Mouse (Mus musculus): Measurements from ENCODE around the gene Cyb561. TPM values are rescaled to one million over a fixed set of nuclear protein-coding genes. Genes with fewer than 3 reads are reported as not detected.
A peak's percentile ranks its signal among the peaks of the same experiment; 100 is the strongest.

Gene Cyb561
- total RNA-seq, 2 experiments from 2014 or later = 5.8 to 6.6 TPM

DNA sequence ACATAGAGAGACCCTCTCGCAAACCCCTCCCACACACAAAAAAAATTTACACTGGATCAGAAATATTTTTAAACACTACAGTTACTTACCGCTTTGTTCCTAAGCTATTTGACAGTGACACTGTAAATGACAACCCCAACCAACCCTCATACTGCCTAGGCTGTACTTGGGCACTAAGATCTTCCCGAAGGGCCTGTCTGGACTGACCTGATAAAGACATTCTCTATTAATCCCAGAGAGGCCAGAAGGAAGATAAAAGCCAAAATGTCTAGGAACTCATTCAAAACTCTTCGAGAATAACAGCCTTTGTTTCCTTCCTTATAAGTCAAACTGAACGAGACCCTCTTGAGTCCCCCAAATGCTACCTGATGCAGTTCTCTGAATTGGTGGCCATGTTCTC is 31.9 kb downstream of the Cyb561 start:
- no peak for DNase-seq

DNA sequence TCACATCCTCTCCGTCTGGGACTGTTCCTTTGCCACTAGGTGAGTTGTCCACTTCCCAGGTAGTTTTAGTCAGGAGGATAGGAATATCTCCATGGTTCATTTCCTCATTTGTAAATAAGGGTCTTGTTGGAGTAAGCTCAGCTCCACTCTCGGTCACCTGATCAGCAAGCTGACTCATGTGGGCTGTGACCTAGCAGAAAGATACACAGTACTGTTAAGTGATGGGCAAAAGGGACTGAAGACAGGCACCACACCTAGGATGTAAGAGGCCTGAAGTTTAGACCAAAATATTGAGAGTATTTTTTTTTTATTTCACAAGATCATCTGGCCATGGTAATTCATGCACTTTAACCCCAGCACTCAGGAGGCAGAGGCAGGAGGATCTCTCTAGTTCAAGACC is 32.3 kb downstream of the Cyb561 start:
- no peak for DNase-seq

DNA sequence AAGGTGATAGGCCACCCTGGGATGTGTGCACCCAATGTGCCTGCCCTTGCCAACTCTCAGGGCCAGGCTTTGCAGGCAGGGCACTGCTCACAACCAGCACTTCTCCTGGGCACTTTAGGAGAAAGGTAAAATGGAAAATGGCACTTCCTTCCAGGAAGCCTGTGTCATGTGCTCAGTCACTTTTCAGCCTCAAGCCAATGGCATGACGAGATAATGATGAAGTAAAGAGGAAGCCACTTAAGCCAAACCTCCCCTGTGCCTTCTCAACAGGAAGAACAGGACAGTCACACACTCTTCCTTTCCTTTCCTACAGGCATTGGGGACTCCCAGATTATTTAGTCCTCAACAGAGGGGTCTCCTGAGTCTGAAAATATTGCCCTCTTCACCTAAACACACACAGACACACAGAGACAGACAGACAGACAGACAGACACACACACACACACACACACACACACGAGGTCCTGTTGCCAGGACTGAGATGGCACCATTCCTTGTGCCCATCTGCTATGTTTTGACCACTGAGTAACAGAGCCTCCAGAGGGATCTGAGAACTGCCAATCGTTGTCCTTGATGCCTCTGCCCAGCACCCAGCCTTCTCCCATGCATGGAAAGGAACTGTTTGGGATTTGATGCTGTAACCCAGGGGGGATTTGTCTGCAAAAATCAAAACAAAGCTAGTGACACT is 32.9 kb downstream of the Cyb561 start:
- no peak for DNase-seq

DNA sequence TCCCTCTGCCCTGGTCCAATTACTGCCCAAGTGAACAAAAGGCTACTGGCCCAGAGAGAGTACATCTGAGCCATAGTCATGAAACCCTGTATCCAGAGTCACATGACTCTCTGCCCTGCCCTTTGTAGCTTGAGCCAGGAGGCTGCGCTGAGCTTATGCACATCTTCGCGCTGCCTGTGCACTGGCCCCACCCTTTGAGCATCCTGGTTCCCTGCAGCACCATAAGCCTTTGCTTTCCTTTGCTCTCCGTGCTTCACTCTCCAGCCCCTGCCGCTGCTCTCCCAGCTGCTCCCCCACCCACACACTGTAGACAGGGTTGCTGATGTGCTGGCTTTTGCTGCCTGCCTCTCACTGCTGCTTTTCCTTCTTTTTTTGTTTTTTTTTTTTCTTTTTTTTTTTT is 39.6 kb downstream of the Cyb561 start:
- DNase-seq = no peak

DNA sequence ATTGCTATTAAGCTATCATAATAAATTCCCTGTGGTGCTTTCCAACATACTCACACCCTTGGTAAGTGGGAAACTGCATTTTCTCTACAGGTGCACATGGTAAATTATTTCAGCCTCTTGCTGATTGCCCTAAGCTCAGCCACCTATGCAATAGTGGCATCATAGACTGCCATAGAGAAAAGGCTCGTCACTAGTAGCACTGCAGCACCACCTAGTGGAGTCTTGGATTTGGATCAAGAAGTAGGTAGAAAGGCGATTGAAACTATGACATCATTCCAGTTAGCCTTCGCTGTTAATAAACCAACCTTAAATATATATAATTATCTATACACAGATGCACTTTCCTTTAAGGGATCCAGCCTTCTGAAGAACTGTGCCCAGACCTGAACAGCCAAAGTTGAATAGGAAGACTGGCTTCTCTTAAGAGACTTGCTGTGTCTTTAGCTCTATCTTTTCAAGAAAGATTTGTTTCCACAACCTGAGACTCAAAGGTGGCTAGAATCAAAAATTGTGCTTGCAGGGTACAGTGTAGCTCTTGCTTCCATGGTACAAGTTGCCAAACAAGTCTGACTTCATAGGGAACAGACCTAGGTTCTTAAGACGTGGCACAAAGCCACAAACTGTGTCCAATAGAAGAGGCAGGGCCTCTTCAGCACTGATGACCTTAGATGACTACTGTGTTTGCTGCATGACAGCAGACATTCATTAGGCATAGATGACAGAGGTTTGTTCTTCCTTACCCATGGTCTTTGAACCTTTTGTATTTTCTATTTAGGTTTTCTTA is 41.4 kb downstream of the Cyb561 start:
- peak; percentile 52 for DNase-seq

DNA sequence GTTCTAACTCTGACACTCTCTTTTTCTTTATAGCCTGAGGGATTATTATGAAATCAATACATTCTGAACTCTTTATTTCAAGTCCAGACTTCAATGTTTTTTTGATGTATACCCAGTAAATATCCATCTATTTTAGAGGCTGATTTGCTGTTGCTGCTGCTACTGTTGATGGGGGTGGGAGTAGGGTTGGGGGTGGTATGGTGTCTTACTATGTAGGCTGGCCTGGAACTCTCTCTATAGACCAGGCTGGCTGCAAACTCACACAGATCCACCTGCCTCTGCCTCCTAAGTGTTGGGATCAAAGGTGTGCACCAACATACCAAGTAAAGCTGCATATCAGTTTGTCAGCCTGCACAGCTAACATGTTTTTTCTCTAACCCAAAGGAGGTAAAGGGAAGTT is 42.0 kb downstream of the Cyb561 start:
- no peak for DNase-seq

DNA sequence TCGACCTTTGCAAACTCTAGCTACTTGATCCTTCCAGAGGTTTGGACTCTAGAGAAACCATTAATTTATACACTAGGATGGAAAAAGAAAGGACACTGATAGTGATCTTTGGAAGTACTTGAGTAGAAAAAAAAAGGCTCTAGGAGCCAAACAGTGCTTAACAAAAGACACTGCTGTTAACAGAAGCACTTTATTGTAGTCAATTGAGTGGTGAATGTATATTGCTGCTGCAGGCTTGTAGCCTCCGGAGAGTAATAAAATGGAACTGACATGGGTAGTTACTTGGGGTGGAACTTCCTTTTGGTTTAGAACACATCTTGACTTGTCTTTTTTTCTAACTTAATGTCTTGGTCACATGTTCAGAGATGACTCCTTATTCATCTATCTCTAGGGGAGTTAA is 43.5 kb downstream of the Cyb561 start:
- DNase-seq = no peak

DNA sequence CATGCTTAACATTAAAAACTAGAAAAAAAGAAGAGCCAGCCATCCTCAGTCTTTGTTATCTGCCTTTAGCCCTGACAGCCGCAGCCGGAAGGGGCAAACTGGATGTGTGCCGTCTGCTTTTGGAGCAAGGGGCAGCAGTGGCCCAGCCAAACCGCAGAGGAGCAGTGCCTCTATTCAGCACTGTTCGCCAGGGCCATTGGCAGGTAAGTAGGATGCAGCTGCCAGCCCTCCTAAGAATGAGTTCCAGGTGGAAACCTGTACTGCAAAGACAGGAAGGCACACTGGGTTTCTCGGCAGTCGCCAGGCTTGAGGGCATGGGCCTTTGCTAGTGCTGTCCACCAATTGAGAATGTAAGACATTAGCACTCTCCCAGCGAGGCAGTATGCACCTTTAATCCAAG is 44.2 kb downstream of the Cyb561 start:
- no peak for DNase-seq

DNA sequence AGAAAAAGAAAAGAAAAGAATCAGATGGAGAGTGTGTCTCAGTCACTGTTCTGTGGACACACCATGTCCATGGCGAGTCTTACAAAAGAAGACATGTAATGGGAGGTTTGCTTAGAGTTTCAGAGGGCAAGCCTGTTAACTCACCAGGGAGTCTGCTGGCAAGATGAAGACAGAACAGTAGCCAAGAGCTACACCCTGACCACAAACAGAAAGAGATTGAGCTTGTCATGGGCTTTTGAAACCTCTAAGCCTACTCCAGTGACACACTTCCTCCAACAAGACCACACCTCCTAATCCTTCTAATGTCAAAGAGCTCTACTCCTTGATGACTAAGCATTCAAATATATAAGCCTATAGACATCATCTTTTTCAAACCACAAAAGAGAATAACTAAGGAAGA is 45.8 kb downstream of the Cyb561 start:
- DNase-seq = no peak

DNA sequence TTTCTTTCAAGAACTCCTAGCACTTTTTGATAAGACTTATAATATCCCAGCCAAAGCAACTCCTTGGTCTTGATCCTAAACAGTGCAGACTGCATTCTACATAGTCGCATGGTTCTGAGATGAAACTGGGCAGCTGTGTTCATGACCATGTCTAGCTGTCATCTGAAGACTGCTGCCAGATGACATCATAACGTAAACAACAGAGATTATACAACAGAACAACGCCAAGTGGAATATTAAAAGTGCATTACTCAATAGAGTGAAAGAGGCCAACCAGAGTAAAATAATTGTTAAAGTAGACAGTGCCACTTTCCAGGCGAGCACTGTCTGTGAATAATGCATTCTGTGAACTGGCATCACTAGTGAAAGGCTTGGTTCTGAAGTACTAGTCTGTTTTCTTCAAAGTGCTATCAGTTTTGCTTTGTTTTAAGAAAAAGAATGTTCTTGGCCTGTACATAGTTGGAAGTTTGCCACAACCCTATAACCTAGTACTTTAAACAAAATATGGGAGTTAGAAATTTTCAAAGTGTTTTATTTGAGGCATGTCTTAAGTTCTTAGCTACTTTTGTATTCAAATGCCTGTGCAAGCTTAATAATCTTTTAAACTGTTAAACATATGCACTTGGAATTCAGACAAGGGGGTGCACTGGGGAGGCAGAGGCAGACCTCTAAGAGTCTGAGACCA is 47.5 kb downstream of the Cyb561 start:
- no peak for DNase-seq

DNA sequence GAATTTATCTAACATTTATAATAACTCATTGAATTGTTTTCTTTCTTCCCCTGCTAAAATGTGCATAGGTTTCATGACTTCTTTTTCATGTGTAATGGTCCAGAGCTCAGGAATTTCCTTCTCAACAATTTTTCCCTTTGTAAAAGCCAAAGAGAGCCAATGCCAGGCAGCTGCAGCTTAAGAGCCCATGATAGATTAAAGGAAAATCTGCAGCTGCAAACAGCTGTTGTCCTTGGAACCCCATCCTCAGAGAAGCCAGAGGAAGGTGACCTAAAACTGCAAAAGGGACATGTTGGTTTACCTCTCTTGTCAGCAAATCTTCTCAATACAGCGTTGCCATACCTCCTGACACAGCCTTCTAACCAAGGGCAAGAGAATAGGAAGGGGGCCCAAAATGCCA is 50.2 kb downstream of the Cyb561 start:
- no peak for DNase-seq

DNA sequence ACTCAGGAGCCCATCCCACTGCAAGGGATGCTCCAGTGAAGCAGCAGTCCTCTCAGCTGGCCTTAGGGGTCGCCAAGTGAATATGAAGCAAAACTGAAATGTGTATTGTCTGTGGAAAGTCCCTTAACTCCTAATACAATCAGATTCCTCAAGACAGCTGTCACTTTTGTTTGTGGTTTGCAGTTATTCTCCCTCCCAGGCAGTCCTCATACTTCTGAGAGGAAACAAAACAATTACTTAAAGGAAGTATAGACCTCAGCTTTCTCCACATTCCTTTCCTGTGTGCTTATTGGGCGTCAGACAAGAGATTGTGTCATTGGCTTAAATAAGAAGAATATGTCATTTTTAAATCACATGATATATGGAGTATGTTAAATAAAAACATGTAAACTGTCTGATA is 51.6 kb downstream of the Cyb561 start:
- DNase-seq = no peak

DNA sequence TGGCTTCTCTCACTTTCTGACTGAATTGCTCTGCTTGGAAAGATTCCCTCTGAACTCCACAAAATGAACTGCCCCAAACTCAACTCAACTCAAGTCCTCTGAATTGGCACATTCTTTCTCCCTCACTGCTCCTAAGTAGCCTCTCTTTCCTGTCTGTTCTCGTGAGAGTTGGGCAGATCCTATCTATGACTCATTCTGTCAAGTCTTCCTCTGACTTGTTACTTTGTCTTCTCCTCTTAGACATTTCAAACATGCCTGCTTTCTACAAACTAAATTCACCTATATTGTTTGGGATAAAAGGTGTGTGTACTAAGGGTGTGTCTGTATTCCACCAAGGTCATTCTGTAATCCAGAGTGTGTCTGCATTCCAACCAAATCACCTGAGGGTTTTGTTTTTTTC is 54.0 kb downstream of the Cyb561 start:
- DNase-seq = no peak

DNA sequence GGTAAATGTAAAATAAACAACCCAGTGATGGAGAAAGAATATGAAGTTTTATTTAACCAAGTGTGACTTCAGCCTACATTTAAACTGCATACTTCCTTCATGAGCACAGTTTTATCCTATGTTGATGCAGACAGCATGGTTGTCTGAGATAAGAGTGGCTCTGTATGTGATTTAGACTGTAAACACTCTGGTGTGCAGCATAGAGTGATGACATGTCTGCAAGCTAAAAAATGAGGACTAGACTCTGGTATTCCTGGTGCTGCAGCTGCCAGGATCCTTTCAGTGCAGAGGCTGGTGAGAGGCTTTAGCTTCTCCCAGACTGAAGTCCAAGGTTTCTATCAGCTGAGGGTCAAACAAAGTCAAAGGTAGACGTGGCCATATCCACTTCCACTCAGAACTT is 65.9 kb downstream of the Cyb561 start:
- no peak for DNase-seq

DNA sequence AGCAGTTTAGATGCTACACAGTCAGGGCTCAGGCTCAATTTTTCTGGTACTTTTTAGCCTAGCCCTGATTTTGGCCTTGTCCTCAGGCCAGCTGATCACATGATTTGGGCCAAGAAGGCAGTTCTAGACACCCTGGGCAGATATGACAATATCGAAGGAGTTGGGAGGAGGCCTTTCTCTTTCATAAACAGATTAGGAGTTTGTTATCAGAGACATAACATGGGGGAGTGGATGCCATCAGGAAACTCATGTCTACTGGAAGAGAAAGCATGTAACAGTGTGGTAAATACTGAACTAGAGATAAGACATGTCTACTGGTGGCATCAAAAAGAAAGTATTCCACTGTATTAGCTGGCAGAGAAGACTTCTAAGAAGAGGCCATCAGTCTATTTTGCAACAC is 67.6 kb downstream of the Cyb561 start:
- DNase-seq = no peak

Other genes starting within 250 kb of the Cyb561 start
- 10 to 100 TPM; 40.0 to 40.5 TPM for gene Ace, start 14.6 kb upstream of the Cyb561 start, total RNA-seq (2021)
- not detected for gene Ace3, start 41.3 kb upstream of the Cyb561 start, total RNA-seq (2021)
- gene Kcnh6, start 54.8 kb upstream of the Cyb561 start, total RNA-seq (2021) = not detected
- 10 to 100 TPM; 39.2 to 40.9 TPM for gene Dcaf7, start 83.5 kb upstream of the Cyb561 start, total RNA-seq (2021)
- 10 to 100 TPM; 25.3 to 31.4 TPM for gene Taco1, start 112.7 kb upstream of the Cyb561 start, total RNA-seq (2021)
- 10 to 100 TPM; 26.5 to 33.3 TPM for gene Map3k3, start 131.3 kb upstream of the Cyb561 start, total RNA-seq (2021)
- not detected for gene Gm10840, start 207.5 kb upstream of the Cyb561 start, total RNA-seq (2021)
- 10 to 100 TPM; 13.2 to 18.1 TPM for gene Limd2, start 207.5 kb upstream of the Cyb561 start, total RNA-seq (2021)
- gene Strada, start 248.8 kb upstream of the Cyb561 start, total RNA-seq (2021) = 10 to 100 TPM; 21.5 to 22.8 TPM

Measured in gastrocnemius, postnatal 10 days (tissue).